Mouse (Mus musculus) olfactory bulb, adult 2 months (tissue): ENCODE data around the gene Ccdc22.

ENCODE experiments used
- CTCF ChIP-seq: fragments of 200-500 bp; IDR thresholded peaks from 2 replicates; pipeline ENCODE4 v1.5.1; 2012; ENCODE audit warnings: low read depth, mild to moderate bottlenecking, low read length, moderate library complexity; ENCODE audit not compliant: insufficient read depth
- POLR2A ChIP-seq: fragments of 200-500 bp; IDR thresholded peaks from 2 replicates; pipeline ENCODE4 v1.6.1; 2012; ENCODE audit warnings: mild to moderate bottlenecking, low read depth, low read length, moderate library complexity; ENCODE audit not compliant: insufficient read depth

- TF ChIP-seq CTCF (no peak), POLR2A (no peak)
These were observed 31.9 kb downstream of the Ccdc22 start, which contains the start of gene Foxp3 for GRCm38 (mm10) chrX:7573176-7574086.
